Mouse (Mus musculus): ENCODE results near the gene Rbks. TPM values are rescaled to one million over a fixed set of nuclear protein-coding genes. Genes with fewer than 3 reads are reported as not detected.

The Rbks gene
- polyA plus RNA-seq (2012; ENCODE audit: low replicate concordance): 4.5 and 5.0 TPM in 2 replicates

GRCm38 (mm10) chr5:31696971-31697643 lies at the start of gene Rbks:
Gene Rbks, minus strand, starts transcription at chr5:31697627.

GRCm38 (mm10) chr5:31697644-31698296 lies 343 bp upstream of the Rbks start, which contains the start of gene Babam2:
Gene Babam2, plus strand, starts transcription at chr5:31697684.

GRCm38 (mm10) chr5:31596481-31597429 lies 100.7 kb downstream of the Rbks start, which contains the start of gene Mrpl33:
Gene Mrpl33, plus strand, starts transcription at chr5:31596935.

Other genes starting within 250 kb of the Rbks start
- 12.4 and 15.6 TPM in 2 replicates for gene Zfp512, start 245.2 kb downstream of the Rbks start, polyA plus RNA-seq (2012; ENCODE audit: low replicate concordance)
- gene 4930548H24Rik, start 211.9 kb downstream of the Rbks start, polyA plus RNA-seq (2012; ENCODE audit: low replicate concordance): not detected in 2 replicates
- gene Gpn1, start 202.9 kb downstream of the Rbks start, polyA plus RNA-seq (2012; ENCODE audit: low replicate concordance): 23.3 and 24.1 TPM in 2 replicates
- 29.5 and 33.4 TPM in 2 replicates for gene Slc4a1ap, start 170.6 kb downstream of the Rbks start, polyA plus RNA-seq (2012; ENCODE audit: low replicate concordance)
- 3.1 and 9.9 TPM in 2 replicates for gene Supt7l, start 169.8 kb downstream of the Rbks start, polyA plus RNA-seq (2012; ENCODE audit: low replicate concordance)
- 6.9 and 7.4 TPM in 2 replicates for gene Mrpl33, start 100.7 kb downstream of the Rbks start, polyA plus RNA-seq (2012; ENCODE audit: low replicate concordance)
- 7.1 and 40.0 TPM in 2 replicates for gene Babam2, start 57 bp upstream of the Rbks start, polyA plus RNA-seq (2012; ENCODE audit: low replicate concordance)

Measured in hematopoietic multipotent progenitor cell, adult 10-12 weeks (in vitro differentiated cells).